Mouse (Mus musculus): Measurements from ENCODE around the gene Car5a.
A peak's percentile ranks its signal among the peaks of the same experiment; 100 is the strongest.

Gene Car5a

GRCm38 (mm10) chr8:121906542-121907512 lies 37.9 kb downstream of the Car5a start:
- DNase-seq (ENCODE audit: low read depth, low spot score), result peak; percentile 77

DNA sequence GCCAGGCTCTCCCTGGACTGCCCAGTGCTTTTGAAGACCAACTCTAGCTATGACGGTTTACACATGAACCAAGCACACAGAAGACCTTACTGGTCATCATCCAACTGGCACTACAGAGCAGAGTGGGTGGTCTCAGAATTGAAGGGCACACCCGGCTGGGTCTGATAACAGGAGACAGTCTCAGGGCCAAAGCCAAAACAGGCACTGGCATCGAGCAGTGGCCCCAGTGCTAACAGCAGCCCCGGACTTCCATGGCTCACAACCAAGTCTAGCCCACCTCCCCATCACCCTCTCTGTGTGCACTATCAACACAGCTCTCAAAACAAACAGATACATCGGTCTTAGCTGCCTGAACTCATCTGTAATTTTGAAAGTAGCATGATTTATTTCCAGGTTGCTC lies 38.8 kb downstream of the Car5a start:
- no peak for DNase-seq (ENCODE audit: low read depth, low spot score)

DNA sequence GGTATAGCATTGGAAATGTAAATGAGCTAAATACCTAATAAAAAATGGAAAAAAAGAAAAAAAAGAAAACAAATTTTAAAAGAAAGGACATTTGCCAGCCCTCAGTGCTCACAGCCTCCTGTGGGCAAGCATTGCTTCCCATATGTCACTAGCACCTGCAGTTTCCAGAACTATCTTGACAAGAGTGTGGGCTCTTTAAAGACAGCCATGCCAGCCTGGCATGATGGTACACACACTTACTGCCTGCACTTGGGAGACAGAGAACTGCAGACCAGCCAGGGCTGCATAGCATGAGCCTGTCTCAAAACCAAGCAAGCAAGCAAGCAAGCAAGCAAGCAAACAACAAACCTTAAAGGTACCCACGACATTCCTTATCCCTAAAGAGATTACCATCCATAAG lies 39.3 kb downstream of the Car5a start:
- no peak for DNase-seq (ENCODE audit: low read depth, low spot score)

DNA sequence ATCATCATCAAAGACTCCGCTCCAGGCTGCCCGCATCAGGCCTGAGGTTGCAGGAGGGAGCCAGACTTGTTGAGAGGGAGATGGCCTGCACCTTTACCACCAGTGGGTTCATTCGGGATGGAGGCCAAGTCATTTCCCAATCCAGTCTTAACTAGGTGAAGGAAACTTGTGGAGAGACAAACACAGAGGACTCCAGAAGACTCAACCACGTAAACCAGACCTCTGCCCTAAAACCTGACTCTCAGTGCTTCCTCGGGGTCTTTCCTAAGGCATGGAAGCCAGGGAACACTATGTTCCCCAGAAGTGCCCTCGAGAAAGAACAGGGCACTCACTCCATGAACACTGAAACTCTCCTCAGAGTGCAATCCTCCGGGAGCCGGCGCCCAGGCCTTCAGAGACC lies 39.7 kb downstream of the Car5a start:
- DNase-seq (ENCODE audit: low read depth, low spot score), result no peak

- no peak for DNase-seq (ENCODE audit: low read depth, low spot score)
These were observed 40.7 kb downstream of the Car5a start for GRCm38 (mm10) chr8:121903977-121904376.

DNA sequence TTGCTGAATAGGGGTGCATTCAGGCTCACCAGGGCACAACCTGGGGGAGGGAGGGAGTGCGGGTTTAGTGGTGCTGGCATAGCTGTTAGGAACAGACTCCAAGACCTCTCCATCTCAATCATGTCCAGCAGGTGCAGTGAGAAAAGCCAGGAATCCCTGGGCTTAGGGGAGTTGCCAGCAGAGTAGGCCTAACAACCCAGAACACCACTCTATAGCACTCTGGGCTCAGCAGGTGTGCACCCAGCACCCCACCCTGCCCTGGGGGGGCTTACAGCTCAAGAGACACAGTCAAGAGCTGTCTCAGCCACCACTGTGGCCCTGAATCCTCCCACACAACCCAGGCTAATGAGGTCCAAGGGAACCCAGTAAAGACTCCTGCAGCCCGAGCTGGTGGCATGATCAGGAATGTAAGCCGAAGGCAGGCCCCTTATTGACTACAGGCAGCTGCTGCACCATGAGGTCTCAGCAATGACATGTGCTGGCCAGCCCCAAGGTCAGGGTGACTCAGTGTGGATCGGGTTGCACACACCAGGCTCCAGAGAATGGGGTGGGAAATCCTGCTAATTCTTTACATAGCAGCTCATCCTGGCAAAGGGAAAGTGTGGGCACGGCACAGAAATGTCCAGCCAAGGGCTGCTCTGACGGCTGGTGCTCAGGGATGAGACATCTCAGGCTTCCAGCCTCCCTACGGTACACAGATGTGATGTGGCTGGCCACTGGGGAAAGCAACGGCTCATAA lies 43.0 kb downstream of the Car5a start:
- DNase-seq (ENCODE audit: low read depth, low spot score), result peak; percentile 51

DNA sequence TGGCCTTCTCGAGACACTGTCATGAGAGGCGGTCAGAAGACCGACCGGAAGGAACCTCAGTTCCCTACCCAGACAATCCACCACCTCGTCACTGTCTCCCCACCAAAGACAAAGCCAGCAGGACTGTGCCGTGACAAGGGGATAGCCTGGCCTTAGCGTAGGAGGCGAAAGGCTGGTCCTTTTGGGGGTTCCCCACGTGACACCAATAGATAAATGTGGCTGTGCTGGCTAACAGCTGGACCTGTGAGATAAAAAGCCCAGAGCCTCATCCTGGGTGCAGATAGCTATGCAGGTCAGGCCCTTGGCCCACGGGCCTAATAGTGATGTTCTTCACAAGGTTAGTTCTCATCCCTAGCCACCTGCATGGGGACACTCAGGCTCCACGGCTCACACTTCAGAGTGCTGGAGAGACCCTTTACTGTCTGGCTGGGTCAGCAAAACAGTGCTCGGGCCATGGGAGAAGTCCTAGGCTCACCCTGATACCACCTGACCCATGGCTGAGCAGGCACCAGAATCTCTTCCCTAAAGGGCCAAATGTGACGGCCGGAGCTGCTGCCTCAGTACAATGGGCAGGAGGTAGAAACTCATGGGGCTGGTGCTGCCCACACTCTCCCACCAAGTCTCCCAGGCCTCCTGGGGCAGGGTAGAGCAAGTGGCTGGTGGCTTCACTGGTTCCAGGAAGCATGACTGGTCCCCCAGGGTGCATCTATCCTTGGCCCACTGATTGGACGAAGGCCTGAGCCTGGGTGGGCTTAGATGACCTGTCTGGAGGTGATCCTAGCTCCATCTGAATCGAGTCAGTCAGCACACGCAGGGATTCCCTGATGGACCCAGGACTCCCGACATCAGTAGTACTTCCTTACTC lies 45.3 kb downstream of the Car5a start:
- no peak for DNase-seq (ENCODE audit: low read depth, low spot score)

DNA sequence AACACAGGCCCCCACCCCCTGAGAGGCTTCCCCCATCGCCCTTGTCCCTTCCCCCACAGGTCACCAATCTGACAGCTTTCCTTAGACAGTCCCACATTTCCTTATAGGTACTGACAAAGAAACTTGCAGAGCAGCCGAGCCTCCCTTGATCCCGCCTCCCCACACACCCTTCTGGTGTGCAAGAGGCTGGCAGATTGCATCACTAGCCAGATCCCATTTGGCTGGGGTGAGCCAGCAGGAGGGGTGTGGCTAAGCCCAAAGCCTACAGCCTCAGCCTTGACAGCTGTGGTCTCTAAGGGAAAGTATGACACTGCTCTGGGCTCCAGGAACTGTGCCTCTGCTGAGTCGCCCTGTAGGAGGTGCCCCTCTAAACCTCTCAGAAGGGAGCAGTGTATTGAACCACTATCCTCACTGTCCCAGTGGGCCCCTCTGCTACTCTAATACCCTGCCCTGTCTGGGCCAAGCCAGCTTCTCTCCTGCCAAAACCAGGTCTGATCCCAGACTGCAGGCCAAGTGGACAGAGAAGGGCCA lies 46.2 kb downstream of the Car5a start:
- peak; percentile 92 for DNase-seq (ENCODE audit: low read depth, low spot score)

DNA sequence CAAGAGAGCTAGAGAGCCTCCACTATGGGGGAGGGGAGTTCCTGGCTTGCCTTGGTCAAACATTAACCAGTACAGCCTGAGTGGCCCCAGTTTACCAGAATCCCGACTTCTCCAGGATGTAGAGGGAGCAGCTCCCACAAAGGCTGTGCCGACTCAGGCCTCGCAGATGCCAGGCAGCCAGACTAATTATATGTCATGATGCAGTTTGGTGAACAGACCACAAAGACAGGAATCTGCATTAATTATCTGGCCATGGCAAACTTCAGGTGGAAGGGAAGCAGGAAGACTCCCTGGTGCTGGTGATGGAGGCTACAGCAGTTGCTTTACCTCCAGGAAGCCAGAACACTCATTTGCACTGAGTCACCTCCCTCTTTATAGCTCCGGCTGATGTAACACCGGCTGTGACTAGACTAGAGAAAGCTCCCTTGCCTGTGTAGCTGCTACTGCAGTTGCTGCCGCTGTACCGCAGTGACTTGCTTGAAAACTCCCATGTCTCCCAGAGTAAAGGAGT lies 46.8 kb downstream of the Car5a start:
- no peak for DNase-seq (ENCODE audit: low read depth, low spot score)

DNA sequence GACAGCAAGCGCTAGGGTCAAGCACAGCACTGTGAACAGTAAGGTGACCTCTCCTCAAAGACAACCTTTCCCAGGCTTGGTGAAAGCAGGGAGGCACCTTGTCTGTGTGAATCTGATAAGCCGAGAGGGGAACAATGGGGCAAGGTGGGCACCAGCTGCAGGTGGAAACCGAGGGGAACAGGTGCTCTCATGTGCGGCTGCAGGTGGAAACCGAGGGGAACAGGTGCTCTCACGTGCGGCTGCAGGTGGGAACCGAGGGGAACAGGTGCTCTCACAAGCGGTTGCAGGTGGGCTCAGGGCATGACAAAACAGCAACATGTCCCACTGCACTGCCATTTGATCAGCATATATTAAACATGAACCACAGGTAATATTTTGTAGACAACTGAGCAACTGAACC lies 47.5 kb downstream of the Car5a start:
- DNase-seq (ENCODE audit: low read depth, low spot score), result no peak

- peak; percentile 59 for DNase-seq (ENCODE audit: low read depth, low spot score)
These were observed 48.1 kb downstream of the Car5a start for GRCm38 (mm10) chr8:121896476-121897145.

DNA sequence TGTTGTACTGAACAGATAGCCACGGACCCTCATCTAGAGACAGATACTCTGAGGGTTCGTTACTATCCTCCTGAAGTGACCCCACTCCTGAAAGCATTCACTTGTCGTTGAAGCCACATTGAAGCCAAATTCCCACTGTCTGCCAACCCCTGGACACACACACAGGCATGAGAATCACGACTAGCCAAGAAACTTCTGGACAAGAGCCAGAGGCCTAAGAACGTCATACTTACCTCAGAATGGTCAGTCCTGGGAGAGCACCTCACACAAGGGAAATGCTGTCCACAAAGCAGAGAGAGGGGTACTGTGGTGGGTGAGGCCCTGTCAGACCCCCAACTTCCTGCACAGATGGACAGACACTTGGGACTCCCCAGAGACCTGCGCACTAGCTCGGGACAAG lies 48.8 kb downstream of the Car5a start:
- DNase-seq (ENCODE audit: low read depth, low spot score), result no peak

- no peak for DNase-seq (ENCODE audit: low read depth, low spot score)
These were observed 51.8 kb downstream of the Car5a start for GRCm38 (mm10) chr8:121892875-121893274.

DNA sequence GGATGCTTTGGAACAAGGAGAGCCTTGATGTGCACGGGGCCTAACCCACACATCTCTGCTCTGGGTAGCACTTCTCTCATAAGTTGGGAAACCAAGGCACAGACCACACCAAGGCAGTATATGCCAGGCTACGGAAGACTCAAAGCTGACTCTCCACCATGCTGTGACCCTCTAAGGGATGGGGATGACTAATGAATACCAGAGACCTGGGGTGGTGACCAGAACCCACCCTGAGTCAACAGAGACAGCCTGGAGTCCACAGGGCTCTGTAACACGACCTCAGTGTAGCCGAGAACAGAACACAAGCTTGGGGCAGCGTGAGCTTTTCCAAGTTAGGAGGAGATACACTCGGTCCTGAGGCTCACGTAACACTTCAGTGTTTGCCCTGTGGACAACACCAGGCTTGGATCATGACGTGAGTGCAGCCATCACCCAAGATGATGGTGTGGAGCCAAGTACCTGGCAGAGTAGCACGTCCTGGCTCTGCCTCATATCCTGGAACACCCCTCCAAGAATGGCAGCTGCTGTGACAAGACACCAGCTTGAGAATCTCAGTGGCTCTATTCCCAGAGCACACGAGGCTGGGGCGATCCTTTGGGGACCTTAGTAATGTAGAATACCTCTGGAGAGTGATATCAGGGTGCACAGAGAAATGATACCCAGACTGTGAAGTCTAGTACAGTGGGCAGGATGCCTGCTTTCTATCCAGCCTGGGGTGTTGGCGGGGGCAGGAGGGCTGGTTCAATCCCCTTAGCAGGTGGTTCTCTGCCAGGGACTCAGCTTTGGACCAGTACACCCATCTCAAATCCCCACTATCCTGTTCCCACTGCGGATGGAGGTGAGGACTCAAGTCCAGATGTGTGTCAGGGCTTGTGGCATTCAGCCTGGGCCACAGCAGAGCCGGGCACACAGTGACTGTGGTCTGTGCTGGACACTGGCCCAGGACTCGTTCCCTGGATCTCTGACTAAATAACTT lies 54.6 kb downstream of the Car5a start:
- no peak for DNase-seq (ENCODE audit: low read depth, low spot score)

- no peak for DNase-seq (ENCODE audit: low read depth, low spot score)
These were observed 55.4 kb downstream of the Car5a start for GRCm38 (mm10) chr8:121889317-121889716.

- peak; percentile 86 for DNase-seq (ENCODE audit: low read depth, low spot score)
These were observed 57.2 kb downstream of the Car5a start for GRCm38 (mm10) chr8:121887547-121887946.

- no peak for DNase-seq (ENCODE audit: low read depth, low spot score)
These were observed 59.3 kb downstream of the Car5a start for GRCm38 (mm10) chr8:121885433-121885832.

GRCm38 (mm10) chr8:121885001-121885400 lies 59.7 kb downstream of the Car5a start:
- DNase-seq (ENCODE audit: low read depth, low spot score), result no peak

- DNase-seq (ENCODE audit: low read depth, low spot score), result no peak
These were observed 60.5 kb downstream of the Car5a start for GRCm38 (mm10) chr8:121884181-121884580.

Data from ZHBTc4 (cell line).